Mouse (Mus musculus) heart, embryonic 15.5 days (tissue): ENCODE results near the gene Rybp. TPM values are rescaled to one million over a fixed set of nuclear protein-coding genes. Genes with fewer than 3 reads are reported as not detected.

Experiments used
- ATAC-seq: fragments of 200-750 bp; cut with Nextera tagmentation; replicated peaks from 2 replicates; pipeline ENCODE4 v1.8.0; 2017; ENCODE audit warnings: low read depth, moderate TSS enrichment; ENCODE audit not compliant: insufficient number of reproducible peaks, insufficient read depth, low FRiP score
- H3K27ac ChIP-seq: fragments of 300-500 bp; sonication (generic); 2 replicates; pipeline ENCODE4 v1.5.1; 2015; ENCODE audit warnings: mild to moderate bottlenecking, inconsistent platforms
- H3K27me3 ChIP-seq: fragments of 300-500 bp; sonication (generic); 2 replicates; pipeline ENCODE4 v1.6.1; 2015; ENCODE audit warnings: inconsistent platforms
- H3K36me3 ChIP-seq: fragments of 300-500 bp; sonication (generic); 2 replicates; pipeline ENCODE4 v1.6.1; 2015; ENCODE audit warnings: mild to moderate bottlenecking, inconsistent platforms
- H3K4me1 ChIP-seq: fragments of 300-500 bp; sonication (generic); replicated peaks from 2 replicates; pipeline ENCODE4 v1.6.1; 2015; ENCODE audit warnings: inconsistent platforms
- H3K4me2 ChIP-seq: fragments of 300-500 bp; sonication (generic); 2 replicates; pipeline ENCODE4 v1.6.1; 2015; ENCODE audit warnings: inconsistent platforms, mild to moderate bottlenecking, moderate library complexity
- H3K4me3 ChIP-seq: fragments of 300-500 bp; sonication (generic); 2 replicates; pipeline ENCODE4 v1.5.1; 2015; ENCODE audit warnings: mild to moderate bottlenecking, inconsistent platforms
- H3K9ac ChIP-seq: fragments of 300-500 bp; sonication (generic); 2 replicates; pipeline ENCODE4 v1.6.1; 2015; ENCODE audit warnings: mild to moderate bottlenecking, inconsistent platforms
- H3K9me3 ChIP-seq: fragments of 300-500 bp; sonication (generic); replicated peaks from 2 replicates; pipeline ENCODE4 v1.6.1; 2016; ENCODE audit warnings: inconsistent platforms
- WGBS: fragments of 180-500 bp; shearing (Covaris S2); methylation state at CpG from one replicate; pipeline ENCODE4 v1.1.7; 2015; ENCODE audit warnings: mixed read lengths; 5-methylcytosine and 5-hydroxymethylcytosine counted together
- polyA plus RNA-seq: library from polyadenylated mRNA; unstranded; fragments of >200 nt; fragmentation: Nextera tagmentation; extraction: Ambion mirVana; gene quantifications from 2 replicates; pipeline ENCODE4 v1.2.1, GENCODE M21; 2015

The Rybp gene
- polyA plus RNA-seq, 1 experiment from 2014 or later, result 9.5 TPM

DNA sequence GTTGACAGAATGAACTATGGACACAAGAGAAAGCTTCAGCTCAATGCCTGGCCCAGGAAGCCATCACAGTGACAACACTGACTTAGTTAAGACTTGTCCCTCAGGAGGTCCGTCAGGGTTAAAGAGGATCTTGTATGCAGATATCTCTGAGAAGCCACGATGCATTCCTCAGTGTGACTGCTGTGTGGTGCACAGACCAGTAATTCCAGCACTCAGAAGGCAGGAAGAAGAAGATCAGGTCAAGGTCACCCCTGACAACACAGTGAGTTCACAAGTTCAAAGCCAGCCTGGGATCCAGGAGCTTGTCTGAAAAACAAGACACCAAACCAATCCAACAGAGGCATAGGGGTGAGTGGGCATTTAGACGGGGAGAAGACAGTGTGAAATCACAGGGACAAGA lies 67.3 kb downstream of the Rybp start:
- Histone ChIP-seq H3K4me3 (no peak overlapping the region), H3K27ac (no peak overlapping the region), H3K9ac (no peak overlapping the region), H3K4me1 (peaks cover 44% of the 10 kb centered on the region), H3K27me3 (no peaks in the 10 kb centered on the region), H3K9me3 (no peaks in the 10 kb centered on the region), H3K36me3 (no peaks in the 10 kb centered on the region), H3K4me2 (no peak overlapping the region)
- WGBS, result 54% methylated on average over 3 of the region's 3 CpGs
- ATAC-seq, result no peak

DNA sequence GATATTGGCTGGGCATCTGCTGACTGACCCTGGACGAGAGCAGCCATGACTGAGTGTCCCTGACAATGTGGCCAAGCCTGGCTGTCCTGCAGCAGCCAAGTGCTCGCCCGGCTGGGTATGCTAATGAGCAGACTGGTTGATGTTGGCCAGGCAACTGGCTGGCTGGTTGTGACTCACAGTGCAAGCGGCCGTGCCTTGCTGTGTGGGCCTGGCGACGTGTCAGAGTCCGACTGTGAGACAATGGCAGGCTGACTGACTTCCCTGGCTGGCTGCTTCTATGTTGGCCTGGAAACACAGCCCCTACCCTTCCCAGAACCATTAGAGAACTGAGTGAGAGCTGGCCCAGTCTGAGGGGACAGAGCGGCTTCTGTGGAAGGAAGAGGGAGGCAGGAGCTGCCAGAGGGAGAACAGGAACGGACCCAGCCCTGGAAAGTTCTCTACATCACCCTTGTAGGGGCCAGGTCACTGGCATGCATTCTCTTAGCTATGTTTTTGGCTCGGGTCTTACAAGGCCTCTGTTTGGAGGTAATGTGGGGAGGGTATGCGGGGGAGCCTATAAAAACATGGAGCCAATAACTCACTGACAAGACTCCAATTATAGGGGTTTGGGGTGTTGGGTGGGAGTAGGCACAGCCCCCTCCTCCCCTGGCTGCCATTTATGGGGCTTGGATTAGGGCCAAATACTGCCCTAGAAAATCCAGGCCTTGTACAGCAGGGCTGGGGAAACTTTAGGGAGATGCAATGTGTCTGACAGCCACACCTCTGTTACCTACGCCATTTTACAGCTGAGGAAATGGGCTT lies 68.5 kb downstream of the Rybp start:
- Histone ChIP-seq H3K4me3 (no peak overlapping the region), H3K27me3 (no peaks in the 10 kb centered on the region), H3K4me1 (peaks cover 56% of the 10 kb centered on the region), H3K36me3 (no peaks in the 10 kb centered on the region), H3K9ac (no peak overlapping the region), H3K9me3 (no peaks in the 10 kb centered on the region), H3K4me2 (no peak overlapping the region), H3K27ac (peak overlapping the region; percentile 30; the same call in 1 of the 2 replicates)
- peak; percentile 54 for ATAC-seq
- 40% methylated on average over 13 of the region's 13 CpGs for WGBS

DNA sequence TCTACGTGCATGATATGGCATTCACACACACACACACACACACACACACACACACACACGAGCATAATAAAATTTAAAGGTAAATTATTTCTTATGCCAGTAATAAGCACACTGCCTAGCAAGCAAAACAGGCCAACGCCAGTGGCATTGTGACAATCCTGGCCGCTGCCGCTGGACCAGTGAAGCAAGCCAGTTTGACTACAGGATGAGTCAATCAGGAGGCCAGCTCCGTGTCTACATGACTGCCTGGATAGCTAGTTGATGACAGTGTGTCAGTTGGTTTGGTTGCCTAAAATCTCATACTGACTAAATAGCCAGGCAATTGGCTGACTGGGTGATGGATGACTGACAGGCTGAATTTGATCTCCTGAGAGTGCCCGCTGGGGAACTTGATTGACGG lies 69.8 kb downstream of the Rybp start:
- Histone ChIP-seq H3K4me1 (peaks cover 68% of the 10 kb centered on the region), H3K27ac (no peak overlapping the region), H3K27me3 (no peaks in the 10 kb centered on the region), H3K9ac (no peak overlapping the region), H3K4me2 (no peak overlapping the region), H3K9me3 (no peaks in the 10 kb centered on the region), H3K36me3 (no peaks in the 10 kb centered on the region), H3K4me3 (no peak overlapping the region)
- ATAC-seq, result no peak
- WGBS, result 88% methylated on average over 8 of the region's 8 CpGs

- Histone ChIP-seq H3K36me3 (no peaks in the 10 kb centered on the region), H3K4me3 (no peak overlapping the region), H3K4me2 (no peak overlapping the region), H3K9ac (no peak overlapping the region), H3K27ac (no peak overlapping the region), H3K4me1 (peaks cover 67% of the 10 kb centered on the region), H3K27me3 (no peaks in the 10 kb centered on the region), H3K9me3 (no peaks in the 10 kb centered on the region)
- WGBS, result 52% methylated on average over 5 of the region's 5 CpGs
- ATAC-seq, result no peak
These were observed 70.3 kb downstream of the Rybp start for GRCm38 (mm10) chr6:100216945-100217344.

DNA sequence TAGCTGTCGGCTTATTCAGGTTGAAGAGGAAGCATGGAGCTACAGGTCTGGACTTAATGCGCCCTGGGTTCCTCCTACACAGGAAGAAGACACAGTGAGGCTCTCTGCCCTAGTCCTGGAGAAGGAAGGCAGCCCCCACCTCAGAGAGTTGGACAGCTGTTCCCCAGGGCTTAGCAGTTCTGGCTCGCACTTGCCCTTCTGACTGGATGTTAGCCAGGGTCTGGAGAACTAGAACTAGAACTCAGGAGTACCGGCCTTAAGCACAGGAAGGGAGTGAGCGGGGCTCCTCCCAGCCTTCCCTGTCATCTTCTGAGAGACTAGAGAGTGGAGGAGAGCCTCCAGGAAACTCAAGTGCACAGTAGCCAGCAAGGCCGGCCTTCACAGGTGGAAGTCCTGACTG lies 71.5 kb downstream of the Rybp start:
- Histone ChIP-seq H3K4me2 (no peak overlapping the region), H3K27me3 (no peaks in the 10 kb centered on the region), H3K4me1 (peaks cover 61% of the 10 kb centered on the region), H3K27ac (no peak overlapping the region), H3K9ac (no peak overlapping the region), H3K4me3 (no peak overlapping the region), H3K9me3 (no peaks in the 10 kb centered on the region), H3K36me3 (no peaks in the 10 kb centered on the region)
- ATAC-seq, result no peak
- WGBS, result 62% methylated on average over 6 of the region's 6 CpGs

GRCm38 (mm10) chr6:100214132-100214913 lies 73.0 kb downstream of the Rybp start:
- Histone ChIP-seq H3K4me3 (no peak overlapping the region), H3K9ac (no peak overlapping the region), H3K4me2 (0 out of 2 replicates have a peak overlapping the region, but pooled peaks have one; percentile 3), H3K36me3 (no peaks in the 10 kb centered on the region), H3K27me3 (no peaks in the 10 kb centered on the region), H3K9me3 (no peaks in the 10 kb centered on the region), H3K4me1 (peaks cover 62% of the 10 kb centered on the region), H3K27ac (no peak overlapping the region)
- 30% methylated on average over 13 of the region's 13 CpGs for WGBS
- ATAC-seq, result peak; percentile 30

GRCm38 (mm10) chr6:100213596-100213995 lies 73.7 kb downstream of the Rybp start:
- H3K9ac ChIP-seq, result no peak overlapping the region
- H3K27ac ChIP-seq, result no peak overlapping the region
- H3K4me1 ChIP-seq, result peaks cover 55% of the 10 kb centered on the region
- WGBS, result 52% methylated on average over 9 of the region's 9 CpGs
- H3K9me3 ChIP-seq, result no peaks in the 10 kb centered on the region
- H3K4me3 ChIP-seq, result no peak overlapping the region
- no peak for ATAC-seq
- H3K27me3 ChIP-seq, result no peaks in the 10 kb centered on the region
- H3K36me3 ChIP-seq, result no peaks in the 10 kb centered on the region
- H3K4me2 ChIP-seq, result peak overlapping the region; percentile 3; the same call in 1 of the 2 replicates

- Histone ChIP-seq H3K4me3 (no peak overlapping the region), H3K4me1 (peaks cover 52% of the 10 kb centered on the region), H3K4me2 (no peak overlapping the region), H3K9ac (no peak overlapping the region), H3K9me3 (no peaks in the 10 kb centered on the region), H3K27ac (peak overlapping the region; percentile 35), H3K27me3 (peaks cover 2% of the 10 kb centered on the region; the same call in 1 of the 2 replicates), H3K36me3 (no peaks in the 10 kb centered on the region)
- no peak; the same call in 1 of the 2 replicates for ATAC-seq
- 24% methylated on average over 7 of the region's 7 CpGs for WGBS
These were observed 74.5 kb downstream of the Rybp start for GRCm38 (mm10) chr6:100212820-100213219.

- H3K9ac ChIP-seq, result no peak overlapping the region
- no peak overlapping the region for H3K4me3 ChIP-seq
- H3K9me3 ChIP-seq, result no peaks in the 10 kb centered on the region
- H3K4me1 ChIP-seq, result peaks cover 57% of the 10 kb centered on the region
- ATAC-seq, result no peak
- peaks cover 2% of the 10 kb centered on the region; the same call in 1 of the 2 replicates for H3K27me3 ChIP-seq
- no peaks in the 10 kb centered on the region for H3K36me3 ChIP-seq
- H3K4me2 ChIP-seq, result no peak overlapping the region
- 62% methylated on average over 3 of the region's 3 CpGs for whole genome bisulfite sequencing
- no peak overlapping the region for H3K27ac ChIP-seq
These were observed 75.6 kb downstream of the Rybp start for GRCm38 (mm10) chr6:100211646-100212045.

DNA sequence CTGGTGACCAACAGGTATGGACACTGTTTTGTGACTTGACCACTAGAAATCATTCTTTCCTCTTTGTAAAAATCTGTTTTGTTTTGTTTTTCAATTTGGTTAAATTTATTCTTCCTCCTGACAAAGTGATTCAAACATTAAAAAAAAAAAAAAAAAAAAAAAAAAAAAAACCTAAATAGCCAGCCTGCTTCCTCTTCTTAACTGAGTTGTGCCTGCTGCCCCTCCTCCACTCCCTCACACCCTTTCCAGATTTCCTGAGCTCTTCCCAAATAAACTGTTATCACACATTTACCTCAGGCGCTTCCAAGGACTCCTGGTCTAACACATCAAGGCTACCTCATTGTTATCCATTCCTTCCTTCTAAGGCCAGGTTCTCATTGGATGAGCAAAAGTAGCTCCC lies 76.8 kb downstream of the Rybp start:
- Histone ChIP-seq H3K27ac (no peak overlapping the region), H3K9ac (no peak overlapping the region), H3K4me2 (no peak overlapping the region), H3K9me3 (no peaks in the 10 kb centered on the region), H3K36me3 (no peaks in the 10 kb centered on the region), H3K4me1 (peaks cover 52% of the 10 kb centered on the region), H3K27me3 (peaks cover 7% of the 10 kb centered on the region; the same call in 1 of the 2 replicates), H3K4me3 (no peak overlapping the region)
- ATAC-seq, result no peak
- WGBS, result 67% methylated on average over 1 of the region's 1 CpGs

DNA sequence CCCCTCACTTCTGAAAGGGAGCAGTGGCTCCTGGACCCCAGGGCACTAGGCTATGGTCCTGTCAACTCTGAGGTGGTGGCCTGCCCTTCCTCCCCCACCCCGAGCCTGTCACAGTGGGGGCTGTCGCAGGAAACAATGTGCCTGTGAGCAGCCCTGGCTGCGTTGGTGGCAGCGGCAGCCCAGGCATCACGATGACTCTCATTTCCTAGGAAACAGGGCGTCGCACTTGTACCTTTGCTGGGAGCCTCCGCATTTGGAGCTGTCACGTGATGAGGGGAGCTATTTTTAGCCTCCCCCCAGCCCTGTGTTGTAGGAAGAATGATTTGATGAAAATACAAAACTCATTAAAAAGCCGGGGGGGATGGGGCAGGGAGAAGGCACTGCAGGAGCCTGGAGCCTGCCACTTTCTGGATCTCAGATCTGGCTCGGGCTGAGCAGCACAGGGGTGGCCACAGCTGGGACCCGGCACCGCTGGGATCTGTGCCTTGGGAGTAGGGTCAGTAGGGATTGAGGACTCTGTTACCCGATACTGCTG lies 80.5 kb downstream of the Rybp start:
- 6% methylated on average over 14 of the region's 14 CpGs for WGBS
- no peaks in the 10 kb centered on the region for H3K9me3 ChIP-seq
- H3K4me3 ChIP-seq, result peak overlapping the region; percentile 14; the same call in 1 of the 2 replicates
- H3K4me2 ChIP-seq, result peak overlapping the region; percentile 57
- H3K27me3 ChIP-seq, result peaks cover 7% of the 10 kb centered on the region; the same call in 1 of the 2 replicates
- peak overlapping the region; percentile 12; the same call in 1 of the 2 replicates for H3K9ac ChIP-seq
- H3K27ac ChIP-seq, result peak overlapping the region; percentile 63
- H3K4me1 ChIP-seq, result peaks cover 45% of the 10 kb centered on the region
- no peaks in the 10 kb centered on the region for H3K36me3 ChIP-seq
- peak; percentile 47 for ATAC-seq
